Mouse (Mus musculus): ENCODE results near the gene Rab6a.

GRCm38 (mm10) chr7:100582235-100582634 is 25.0 kb upstream of the Rab6a start:
- TF ChIP-seq POLR2A (IDR thresholded peaks at IDR 0.05; ENCODE audit: extremely low read depth, insufficient read depth, low read length), result no peak
- TF ChIP-seq CTCF (IDR thresholded peaks at IDR 0.05; ENCODE audit: low read depth, low read length), result no peak

Measured in liver, adult 2 months (tissue).